Mouse (Mus musculus): ENCODE measurements around the gene Pgam2. TPM values are rescaled to one million over a fixed set of nuclear protein-coding genes. Genes with fewer than 3 reads are reported as not detected.

Pgam2 gene
- total RNA-seq, 2 experiments from 2014 or later, result 9.2 to 12.0 TPM

DNA sequence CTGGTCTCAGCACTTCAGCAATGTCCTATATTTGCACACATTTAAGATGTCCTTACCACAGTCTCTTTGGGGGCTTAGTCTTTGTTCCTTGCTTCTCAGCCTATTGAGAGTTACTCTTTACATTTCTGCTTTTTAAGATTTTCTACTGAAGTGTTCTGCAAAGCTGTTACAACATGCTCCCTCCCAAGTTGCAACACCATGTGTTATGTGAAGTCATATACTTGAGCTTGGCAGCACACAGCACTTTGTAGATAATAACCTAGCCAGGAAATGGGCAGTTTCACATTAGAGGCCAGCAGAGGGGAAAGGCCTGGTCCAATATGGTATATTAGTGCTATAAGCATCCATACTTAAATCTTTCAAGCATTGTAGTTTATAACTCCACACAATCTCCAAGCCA, 17.8 kb downstream of the Pgam2 start:
- no peak for DNase-seq (ENCODE audit: low spot score in 2 of 2)
- intact Hi-C loops (cut with DNase I), result no loop called here

- intact Hi-C loops (cut with DNase I), result no loop called here
- DNase-seq (ENCODE audit: low spot score in 2 of 2), result no peak
Observed at GRCm38 (mm10) chr11:5782199-5782944, 21.2 kb downstream of the Pgam2 start.

DNA sequence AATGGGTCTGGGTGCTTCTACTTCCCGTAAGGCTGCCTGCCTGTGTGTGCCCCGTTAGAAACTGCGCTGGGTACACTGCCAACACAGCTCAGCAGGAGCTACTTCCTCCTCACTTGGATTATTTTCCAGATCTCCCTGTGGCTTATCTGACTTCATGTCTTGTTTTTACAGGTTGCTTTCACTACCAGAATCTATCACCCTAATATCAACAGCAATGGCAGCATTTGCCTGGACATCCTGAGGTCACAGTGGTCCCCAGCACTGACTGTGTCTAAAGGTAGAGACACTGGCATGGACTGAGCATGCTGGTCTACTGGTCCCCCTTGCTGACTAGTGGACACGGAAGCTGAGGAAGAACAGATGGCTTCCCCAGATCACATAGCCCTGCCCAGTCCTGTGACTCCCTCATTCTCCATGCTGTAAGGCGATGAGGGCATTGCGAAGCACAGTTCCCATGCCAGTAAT, 23.5 kb downstream of the Pgam2 start:
- intact Hi-C loops (cut with DNase I), result no loop called here
- no peak for DNase-seq (ENCODE audit: low spot score in 2 of 2)

DNA sequence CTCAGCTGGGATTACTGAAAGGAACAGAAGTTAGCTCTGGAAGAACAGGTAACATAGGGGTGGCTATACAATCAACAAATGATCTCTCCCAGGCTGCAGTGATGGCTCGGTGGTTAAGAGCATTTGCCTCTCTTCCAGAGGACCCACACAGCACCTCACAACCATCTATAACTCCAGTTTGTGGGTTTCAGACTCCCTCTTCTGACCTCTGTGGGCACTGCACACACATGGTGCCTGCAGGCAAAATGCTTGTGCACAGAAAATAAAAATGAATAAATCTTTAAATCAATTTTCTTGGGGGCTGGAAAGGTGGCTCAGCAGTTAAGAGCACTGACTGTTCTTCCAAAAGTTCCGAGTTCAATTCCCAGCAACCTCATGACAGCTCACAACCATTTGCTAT, 25.1 kb downstream of the Pgam2 start:
- no peak for DNase-seq (ENCODE audit: low spot score in 2 of 2)
- intact Hi-C loops (cut with DNase I), result no loop called here

DNA sequence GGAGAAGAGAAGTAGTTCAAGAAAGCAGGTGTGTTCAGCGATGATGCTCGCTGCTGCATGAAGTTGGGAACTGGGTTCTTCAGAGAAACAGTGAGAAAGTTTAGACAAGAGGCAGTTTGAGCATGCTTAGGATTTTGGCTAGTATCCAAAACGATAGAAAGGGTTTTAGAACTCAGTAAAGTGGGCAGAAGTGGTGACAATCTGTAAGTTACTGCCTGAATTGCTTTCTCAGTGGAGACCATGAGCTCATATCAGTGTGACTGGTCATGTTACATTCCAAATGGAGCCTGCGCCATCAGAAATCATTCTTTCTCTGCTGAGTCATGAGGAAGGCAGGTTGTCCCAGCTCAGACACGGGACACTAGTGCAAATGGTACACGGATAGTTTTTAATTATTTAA, 37.5 kb downstream of the Pgam2 start:
- DNase-seq (ENCODE audit: low spot score in 2 of 2), result no peak
- intact Hi-C loops (cut with DNase I), result no loop called here

- no peak for DNase-seq (ENCODE audit: low spot score in 2 of 2)
- intact Hi-C loops (cut with DNase I), result loop anchor here (1.0 kb wide), 1 partner anchor 21 kb away; no protein-coding TSS in a partner anchor
Observed at GRCm38 (mm10) chr11:5762633-5762982, 40.9 kb downstream of the Pgam2 start.

DNA sequence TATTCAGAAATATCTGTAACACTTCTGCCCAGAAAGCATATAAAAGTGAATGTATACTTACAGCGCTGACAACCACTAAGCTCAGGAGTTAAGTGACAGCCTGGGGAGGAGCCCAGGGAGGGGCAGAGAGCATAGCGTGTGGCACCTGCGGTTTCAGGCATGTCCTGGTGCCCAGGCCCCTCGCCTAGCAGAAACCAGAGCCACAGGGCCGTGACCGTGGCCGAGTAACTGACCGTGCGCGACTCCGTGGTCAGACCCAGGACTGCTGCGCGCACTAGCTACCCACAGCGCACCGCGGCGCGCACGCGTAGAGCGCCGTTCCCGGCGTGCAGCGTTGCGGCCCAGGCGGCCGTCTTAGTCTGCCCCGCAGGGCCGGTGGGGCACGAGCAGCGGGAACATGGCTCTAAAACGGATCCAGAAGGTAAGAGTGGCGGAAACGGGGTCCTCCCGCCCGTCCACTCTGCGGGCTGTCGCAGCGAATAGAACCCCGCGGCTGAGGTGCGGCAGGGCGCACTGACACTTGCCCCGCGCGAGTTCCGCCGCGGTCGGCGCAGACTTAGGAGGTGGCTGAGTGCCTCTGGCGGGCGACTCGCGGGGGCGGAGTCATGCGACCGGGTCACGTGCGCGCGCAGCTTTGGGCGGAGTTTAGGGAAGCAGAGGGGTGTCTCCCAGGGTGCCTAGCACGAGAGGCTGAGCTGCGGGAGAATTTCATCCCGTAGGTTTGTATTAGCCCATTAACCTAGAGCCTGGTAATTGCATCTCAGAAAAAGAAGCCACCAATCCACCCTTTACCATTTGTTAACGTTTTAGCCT, 41.5 kb downstream of the Pgam2 start, which contains the start of gene Urgcp:
TSS of gene Urgcp (minus strand) at position 557 of the 813 bp plus-strand sequence.
- peak; percentile 91 to 92 for DNase-seq (ENCODE audit: low spot score in 2 of 2)
- intact Hi-C loops (cut with DNase I), result loop anchor here (1.0 kb wide), 1 partner anchor 21 kb away; no protein-coding TSS in a partner anchor

DNA sequence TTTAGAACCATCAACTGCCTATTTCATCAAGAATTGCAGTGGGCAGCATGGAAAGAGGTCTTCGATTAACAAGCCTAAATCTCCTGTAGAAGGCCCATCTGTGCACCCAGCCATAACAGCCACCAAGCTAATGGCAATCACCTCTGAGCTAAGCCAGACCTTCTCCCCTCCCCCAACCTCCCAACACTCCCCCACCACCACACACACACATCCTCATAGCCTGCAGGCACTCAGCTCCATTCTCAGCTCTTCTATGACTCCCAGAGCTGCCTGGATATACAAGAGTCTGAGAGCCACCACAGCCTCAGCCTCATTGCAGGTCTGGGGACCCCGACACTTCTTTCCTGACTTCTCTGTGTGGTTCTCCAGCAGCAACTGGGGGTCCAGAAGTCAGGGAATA, 49.8 kb downstream of the Pgam2 start:
- intact Hi-C loops (cut with DNase I), result no loop called here
- no peak for DNase-seq (ENCODE audit: low spot score in 2 of 2)

Other genes with a start within 250 kb of the Pgam2 start
- gene Ankrd36, start 234.0 kb downstream of the Pgam2 start, total RNA-seq (2021), result not detected
- gene Mrps24, start 88.1 kb downstream of the Pgam2 start, total RNA-seq (2021), result 10 to 100 TPM; 69.2 to 76.5 TPM
- gene Urgcp, start 41.4 kb downstream of the Pgam2 start, total RNA-seq (2021), result 10 to 100 TPM; 60.6 to 67.4 TPM
- gene Dbnl, start 15.2 kb downstream of the Pgam2 start, total RNA-seq (2021), result 10 to 100 TPM; 69.2 to 74.1 TPM
- 10 to 100 TPM in 1 of 2 experiments, 1 to 10 TPM in 1; 9.7 to 10.9 TPM for gene Polm, start 34.3 kb upstream of the Pgam2 start, total RNA-seq (2021)
- 10 to 100 TPM; 13.2 to 16.0 TPM for gene Aebp1, start 58.2 kb upstream of the Pgam2 start, total RNA-seq (2021)
- 10 to 100 TPM; 20.1 to 20.2 TPM for gene Pold2, start 74.6 kb upstream of the Pgam2 start, total RNA-seq (2021)
- not detected for gene Myl7, start 95.0 kb upstream of the Pgam2 start, total RNA-seq (2021)
- gene Gck, start 146.3 kb upstream of the Pgam2 start, total RNA-seq (2021), result 1 to 10 TPM in 1 of 2 experiments, under 1 TPM in 1; 0.83 to 1.2 TPM
- gene Ykt6, start 152.0 kb upstream of the Pgam2 start, total RNA-seq (2021), result 10 to 100 TPM; 82.9 to 87.6 TPM